Mouse (Mus musculus): ENCODE results near the gene Gse1.

Gene Gse1

DNA sequence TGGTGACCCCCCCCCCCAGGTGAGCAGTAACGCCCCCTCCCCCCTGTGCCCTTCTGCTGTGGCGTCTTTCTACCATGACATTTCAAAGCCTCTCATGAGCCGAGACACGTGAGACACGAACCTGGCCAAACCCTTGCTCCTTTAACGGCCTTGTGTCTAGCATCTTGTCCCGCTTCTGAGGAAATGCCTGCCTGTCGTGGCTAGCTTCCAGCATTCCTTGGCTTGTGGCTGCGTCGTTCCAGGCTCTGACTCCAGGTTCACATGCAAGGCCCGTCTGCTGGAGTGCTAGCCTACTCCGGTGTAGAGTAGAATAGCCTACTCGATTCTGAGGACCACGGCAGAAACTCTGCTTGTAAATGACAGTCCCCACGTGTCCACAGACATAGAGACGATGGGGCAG is 150.1 kb downstream of the Gse1 start:
- DNase-seq: peak; percentile 31

DNA sequence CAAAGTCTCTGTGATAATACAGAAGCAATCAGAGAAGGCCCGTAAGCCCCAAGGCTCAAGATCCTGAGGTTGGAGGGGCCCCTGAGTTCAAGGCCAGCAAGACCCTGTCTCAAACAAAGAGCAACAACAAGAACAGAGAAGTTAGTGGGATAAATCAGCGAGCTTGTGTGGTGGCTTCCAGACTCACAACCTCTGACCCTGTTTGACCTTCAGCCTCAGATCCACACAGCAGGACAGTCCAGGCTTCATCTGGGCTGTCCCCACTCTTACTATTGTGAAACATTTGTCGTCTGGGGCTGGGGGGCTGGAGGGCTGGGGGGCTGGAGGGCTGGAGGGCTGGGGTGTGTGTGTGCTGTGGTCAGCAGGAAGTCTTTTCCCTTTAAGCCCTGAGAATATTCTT is 150.8 kb downstream of the Gse1 start:
- no peak for DNase-seq

DNA sequence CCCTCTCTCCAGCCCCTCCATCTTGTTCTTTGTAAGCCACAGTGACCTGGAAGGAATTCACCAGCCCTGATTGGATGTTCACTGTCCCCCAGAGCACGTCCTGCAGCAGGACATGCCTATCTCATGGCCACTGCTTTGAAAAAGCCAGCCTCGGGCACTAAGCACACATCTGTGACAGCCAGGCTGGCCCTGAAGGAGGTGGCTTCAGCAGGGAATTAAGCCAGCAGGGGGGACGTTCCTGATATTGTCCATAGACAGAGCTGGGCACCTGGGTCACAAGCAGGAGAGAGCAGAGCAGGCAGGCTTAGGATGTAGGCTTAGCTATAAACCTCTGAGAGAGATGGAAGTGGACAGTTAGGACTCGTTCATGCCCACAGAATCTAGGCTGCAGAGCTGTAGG is 153.6 kb downstream of the Gse1 start:
- no peak for DNase-seq

DNA sequence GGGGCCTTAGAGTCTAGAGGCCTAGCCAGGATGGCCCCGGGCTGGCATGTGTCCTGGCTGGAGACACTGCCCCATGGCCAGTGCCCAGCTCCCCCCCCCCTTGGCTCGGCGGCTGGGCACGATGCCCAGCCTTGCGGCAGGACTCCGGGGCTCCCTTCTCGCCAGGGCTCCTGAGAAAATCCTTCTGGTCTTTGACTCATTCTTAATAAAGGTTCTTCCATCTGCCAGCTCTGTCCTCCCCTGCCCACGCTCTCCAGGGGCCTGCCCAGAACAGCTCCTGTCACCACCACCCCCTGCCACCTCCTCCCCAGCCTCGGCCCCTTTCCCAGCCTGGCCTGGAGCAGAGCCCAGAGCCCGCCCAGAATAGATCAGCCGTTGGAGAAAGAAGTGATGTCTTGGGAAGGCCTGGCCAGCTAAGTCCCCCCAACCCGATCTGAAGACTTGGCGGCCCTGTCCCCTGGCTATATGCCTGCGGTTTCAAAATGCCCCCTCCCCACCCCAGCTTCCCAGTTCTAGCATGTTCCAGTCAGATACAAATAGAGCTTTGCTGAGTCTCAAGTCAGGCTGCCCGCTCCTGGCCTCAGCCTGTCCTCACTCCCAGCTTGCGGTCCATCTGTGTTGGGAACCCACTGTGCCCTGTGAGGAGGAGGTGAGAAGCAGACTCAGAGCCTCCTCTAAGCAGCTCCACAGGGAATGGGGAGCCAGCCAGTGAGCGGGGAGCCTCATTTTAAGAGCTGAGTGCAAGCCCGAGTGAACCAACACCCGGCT is 154.4 kb downstream of the Gse1 start:
- DNase-seq: peak; percentile 95

DNA sequence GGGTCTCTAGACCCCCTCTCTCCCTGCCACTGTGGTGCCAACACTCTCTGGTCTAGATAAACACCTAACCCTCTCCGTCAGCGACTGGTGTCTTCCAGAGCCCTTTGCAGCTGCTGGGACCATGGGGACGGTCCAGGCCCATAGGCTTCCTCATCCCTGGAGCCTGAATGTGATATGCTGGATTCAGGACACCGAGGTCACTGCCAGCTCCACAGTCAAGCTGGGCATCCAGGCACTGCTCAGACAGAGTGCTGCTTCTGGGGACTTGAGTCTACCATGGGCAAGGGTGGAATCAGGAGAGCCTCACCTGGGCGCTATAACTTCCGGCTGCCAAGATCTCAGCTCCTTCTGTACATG is 154.9 kb downstream of the Gse1 start:
- no peak for DNase-seq

DNA sequence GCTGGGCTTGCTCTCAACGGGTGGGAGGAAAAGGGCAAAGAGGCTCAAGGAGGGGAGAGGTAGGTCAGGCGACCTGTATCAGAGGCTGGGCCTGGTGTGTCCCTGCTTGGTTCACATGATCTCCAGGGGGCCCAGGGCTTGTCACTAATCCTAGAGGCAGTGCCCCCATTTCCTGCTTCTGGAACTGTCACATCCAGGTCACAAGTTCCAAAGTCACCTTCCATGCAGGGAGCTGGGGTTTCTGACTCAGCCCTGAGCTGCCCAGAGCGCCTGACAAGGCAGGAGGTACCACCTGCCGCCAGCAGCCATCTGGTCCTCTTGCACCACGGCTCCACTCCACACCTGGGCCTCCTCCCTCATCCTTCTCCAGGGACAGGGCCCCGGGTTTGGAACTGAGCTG is 155.5 kb downstream of the Gse1 start:
- no peak for DNase-seq

DNA sequence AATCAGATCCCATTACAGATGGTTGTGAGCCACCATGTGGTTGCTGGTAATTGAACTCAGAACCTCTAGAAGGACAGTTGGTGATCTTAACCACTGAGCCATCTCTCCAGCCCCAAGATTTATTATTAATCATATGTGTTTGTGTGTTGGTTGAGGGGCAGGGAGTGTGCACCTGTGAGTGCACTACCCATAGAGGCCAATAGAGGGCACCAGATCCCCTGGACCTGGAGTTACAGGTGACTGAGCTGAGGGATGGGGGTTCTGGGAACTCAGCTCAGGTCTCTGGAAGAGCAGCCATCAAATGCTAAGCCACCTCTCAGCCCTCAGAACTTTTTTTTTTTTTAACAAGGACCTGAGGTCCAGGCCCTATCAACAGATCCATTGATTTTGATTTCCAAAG is 156.5 kb downstream of the Gse1 start:
- no peak for DNase-seq

DNA sequence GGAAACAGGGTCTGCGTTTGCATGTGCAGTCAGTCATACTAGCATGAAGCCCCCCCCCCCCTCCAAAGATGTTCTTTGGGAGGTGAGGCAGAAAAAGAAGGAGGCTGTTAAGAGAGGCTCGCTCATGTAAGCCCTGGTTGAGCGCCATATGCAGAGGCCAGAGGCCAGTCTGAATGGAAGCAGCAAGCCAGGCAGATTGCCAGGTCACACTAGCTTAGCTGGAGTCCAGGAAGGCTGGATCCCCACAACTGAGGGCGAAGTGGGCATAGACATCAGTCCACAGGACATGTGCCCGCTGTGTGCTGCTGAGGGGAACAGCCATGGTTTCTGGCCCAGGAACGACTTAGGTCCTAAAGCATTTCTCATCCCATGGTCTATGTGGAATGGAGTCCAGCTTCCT is 160.0 kb downstream of the Gse1 start:
- no peak for DNase-seq

DNA sequence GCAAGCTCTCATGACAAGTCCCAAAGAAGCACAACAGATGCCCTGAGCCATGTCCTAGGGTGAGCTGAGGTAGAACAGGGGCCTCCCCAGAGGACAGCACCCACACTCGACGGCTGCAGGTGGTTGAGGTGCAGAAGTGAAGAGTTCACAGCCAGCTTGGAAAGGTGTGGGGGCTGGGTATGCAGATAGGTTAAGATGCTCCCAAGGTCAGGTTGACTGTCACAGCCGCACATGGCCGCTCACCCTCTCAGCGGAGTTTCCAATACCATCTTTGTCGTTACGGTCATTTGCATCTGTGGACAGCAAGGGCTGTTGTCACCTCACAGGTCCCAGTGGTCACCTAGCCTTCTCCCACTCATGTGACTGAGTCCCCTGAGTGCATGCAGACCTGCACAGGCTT is 162.3 kb downstream of the Gse1 start:
- DNase-seq: no peak

DNA sequence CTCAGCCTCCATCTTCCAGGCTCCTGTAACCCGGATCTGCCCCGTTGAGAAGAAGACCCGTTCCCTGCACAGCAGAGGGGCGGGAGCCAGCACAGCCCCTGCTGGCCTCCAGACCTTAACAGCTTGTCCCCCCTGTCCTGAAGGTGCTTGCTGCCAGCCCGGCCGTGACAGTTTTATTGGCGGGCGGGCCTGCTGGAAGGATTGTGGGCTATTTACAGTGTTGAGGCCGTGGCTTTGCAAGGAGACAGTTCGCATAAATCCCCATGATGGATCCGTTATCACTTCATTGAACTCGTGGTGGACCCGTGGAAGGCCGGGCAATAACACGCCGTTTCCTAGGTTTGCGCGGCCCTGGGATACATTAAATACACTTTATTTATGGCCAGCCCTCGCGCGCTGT is 163.6 kb downstream of the Gse1 start:
- DNase-seq: no peak

DNA sequence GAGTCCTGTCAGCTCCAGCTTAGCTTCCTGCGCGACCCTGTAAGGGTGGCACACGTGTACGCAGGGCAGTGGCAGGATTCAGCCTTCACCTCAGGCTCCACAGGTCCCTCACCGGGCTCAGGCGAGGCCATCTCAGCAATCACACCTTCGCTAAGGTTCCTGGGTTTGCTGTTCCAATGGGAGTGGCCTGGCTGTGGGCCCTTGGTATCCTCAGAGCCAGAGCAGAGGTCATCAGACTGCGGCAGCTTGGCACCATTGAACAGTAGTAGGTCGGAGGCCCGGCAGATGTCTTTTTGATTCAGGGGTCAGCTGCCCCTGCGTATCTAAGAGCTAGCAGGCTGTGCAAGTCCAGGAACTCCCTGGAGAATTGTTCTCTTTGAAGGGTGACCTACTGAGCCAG is 164.8 kb downstream of the Gse1 start:
- DNase-seq: no peak

DNA sequence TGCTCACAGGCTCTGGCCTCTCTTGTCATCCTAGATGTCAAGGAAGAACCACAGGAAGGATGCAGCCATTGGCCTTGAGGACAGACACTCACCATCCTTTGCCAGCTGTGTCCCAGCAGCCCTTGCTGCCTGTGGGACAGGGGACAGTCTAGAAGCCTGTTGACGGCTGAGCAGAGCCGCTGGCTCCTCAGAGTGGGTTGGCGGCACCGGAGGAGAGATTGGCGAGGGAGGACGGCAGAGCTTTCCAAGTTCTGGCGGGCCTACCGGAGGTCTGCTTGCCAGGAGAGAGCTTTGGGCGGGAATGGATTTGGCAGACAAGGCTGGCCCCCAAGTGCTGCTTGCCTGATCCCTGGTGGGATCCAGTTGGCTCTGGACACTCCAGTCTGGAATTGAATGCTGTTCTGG is 165.6 kb downstream of the Gse1 start:
- peak; percentile 66 for DNase-seq

DNA sequence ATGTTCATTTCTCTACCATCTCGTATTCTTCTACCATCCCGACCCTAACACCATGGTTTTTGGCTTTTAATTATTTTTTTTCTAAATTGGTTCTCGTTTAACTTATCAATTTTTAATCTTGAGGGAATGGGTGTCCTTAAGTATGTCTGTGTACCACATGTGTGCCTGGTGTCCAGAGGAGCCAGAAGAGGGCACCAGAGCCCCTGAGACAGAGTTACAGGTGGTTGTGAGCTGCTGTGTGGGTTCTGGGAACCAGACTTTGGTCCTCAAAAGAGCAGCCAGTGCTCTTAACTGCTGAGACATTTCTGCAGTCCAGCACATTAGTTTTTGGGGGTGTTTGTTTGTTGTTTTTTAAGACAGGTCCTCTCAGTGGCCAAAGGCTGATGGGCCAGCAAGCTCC is 167.6 kb downstream of the Gse1 start:
- no peak for DNase-seq

DNA sequence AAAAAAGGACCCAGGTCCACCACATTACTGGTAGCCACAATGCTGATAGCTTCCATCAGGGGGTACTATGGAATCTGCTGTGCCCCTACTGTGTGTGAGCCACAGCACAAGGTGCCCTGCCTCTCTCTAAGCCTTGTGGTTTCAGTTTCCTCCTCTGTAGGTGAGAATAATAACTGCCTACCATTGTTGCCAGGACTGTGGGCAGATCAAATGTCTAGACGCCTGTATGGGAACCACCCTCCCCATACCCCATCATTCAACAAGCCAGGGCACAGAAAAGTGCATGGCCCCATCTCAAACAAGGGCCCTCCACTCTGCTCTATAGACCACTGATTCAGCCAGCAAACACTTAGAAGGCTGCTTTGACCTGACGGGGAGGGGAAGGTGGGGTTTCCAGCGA is 168.5 kb downstream of the Gse1 start:
- no peak for DNase-seq

DNA sequence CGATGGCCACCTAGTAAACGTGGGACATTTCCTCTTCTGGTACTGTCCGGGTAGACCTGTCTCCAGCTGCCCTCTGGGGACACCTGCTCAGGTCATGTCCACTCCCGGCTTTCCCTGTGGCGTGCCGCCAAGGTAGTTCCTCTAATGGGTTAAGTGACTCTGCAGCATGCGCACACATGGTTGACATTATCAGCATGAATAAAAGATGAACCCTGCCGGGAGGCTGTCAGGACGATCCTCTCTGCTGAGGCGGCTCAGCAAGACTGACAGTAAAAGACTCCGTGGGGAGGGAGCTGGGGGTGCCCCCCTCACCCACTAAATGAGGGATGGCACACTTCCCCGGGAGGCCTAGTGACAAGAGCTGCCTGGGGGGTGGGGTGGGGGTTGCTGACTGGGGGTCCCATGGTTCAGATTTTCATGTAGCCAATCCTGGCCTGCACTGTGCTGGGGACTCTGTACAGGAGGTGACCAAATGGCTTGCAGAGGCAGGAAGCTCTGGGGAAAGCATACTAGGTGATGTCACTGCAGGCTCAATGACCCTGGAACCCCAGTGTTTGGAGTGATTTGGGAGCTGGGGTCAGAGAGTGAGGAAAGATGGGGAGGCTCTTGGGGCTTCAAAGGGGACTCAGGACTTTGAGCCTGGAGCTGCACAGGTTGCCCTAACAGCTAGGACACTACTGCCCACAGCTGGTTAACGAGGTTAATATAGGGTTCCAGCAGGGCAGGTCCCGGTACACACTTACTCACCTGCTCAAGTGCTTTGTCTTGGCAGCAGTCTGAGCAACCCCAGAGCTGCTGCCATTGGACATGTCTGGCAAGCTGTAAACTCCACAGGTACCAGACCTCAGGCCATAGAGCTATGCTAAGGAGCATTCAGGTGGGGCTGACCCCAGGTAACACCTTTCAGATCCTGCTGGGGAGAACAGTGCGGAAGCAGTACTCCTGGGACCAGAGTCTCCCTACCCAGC is 169.5 kb downstream of the Gse1 start:
- no peak for DNase-seq

DNA sequence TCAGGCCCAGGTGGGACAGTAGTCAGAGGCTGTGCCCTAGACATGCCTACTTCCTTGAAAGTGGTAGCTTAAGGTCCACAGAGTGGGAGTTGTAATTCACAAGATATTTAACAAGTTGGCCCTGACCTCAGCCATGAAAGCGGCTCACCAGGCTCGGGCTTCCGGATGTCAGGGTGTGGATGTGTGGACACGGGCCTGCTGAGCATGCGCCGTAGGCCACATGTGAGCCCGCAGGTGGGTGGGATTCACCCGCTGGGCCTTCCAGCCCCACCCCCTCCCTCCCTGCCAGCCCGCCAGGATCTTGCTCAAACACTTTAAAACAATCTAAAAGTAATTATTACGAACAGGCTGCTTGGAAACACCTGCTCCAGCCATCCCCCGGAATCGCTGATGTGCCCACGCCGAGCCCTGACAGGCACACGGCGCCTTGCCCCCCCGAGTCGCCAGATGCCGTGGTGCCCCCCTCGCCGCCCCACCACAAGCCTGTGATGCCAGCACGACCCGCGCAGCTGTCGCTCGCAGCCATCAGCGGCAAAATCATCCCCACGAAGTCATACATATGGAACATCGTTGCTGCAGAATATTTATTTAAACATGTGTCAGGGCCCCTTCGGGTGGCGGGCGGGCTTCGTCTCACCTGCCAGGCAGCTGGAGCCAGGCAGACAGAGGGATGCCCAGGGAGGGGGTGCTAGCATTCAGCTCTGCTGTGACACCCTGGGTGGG is 171.1 kb downstream of the Gse1 start:
- peak; percentile 34 for DNase-seq

DNA sequence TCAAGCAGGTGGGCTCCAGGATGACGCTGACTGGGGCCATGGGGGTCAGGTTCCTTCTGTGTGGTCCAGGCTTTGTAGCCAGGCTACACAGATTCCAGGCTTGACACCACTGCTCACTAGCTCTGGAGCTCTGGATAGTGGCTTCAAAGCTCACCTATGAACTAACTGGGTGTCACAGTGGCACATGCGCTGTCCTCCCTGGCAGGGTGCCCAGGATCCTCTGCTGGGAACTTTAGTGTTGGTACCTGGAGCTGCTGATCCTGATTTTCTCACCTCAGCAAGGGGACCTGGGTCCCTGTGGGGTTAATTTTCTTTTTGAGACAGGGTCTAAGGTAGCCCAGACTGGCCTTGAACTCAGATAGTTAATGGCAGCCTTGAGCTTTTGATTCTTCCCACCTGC is 173.0 kb downstream of the Gse1 start:
- DNase-seq: no peak

DNA sequence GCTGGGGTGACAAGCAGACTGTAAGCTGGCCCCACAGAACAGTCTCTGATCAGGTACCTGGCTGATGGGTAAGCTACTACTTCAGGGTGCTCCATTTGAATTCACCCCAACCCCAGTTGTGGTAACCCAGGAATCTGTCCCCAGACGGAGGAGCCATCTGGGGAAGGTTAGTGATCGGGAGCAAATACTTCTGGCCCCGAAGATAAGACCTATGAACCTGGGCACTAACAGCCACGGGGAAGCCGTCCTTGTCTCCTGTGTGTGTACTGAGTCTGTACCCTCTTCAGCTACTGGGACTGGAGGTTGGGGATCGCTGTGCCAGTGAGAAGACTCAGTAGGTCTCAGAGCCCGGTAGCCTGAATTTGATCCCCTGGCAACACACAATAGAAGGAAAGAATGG is 173.5 kb downstream of the Gse1 start:
- no peak for DNase-seq

DNA sequence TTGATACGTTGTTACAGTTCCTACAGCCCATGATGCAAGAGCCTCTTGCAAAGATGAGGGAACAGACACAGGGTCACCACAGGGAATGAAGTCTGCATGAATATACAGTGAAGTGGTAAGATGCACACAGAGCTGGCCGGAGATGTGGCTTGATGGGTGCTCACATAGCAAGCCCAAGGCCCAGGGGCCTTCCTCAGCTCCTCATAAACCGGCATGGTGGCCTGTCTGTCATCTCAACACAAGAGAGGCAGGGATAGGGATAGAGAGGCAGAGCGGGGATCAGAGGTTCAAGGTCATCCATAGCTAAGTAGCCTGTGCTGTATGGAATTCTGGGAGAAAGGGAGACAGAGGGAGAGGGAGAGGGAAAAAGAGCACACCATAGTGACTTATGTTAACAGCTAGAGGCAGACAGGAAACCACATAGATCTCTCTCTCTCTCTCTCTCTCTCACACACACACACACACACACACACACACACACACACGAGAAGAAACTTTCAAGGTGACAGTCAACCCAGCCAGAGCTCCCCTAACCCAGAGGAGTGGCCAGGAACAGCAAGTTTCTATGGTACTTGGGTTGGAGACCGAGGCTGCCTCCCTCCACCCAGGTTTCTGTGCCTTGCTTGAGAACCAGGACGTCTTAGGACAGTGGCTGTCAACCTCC is 175.5 kb downstream of the Gse1 start:
- no peak for DNase-seq

DNA sequence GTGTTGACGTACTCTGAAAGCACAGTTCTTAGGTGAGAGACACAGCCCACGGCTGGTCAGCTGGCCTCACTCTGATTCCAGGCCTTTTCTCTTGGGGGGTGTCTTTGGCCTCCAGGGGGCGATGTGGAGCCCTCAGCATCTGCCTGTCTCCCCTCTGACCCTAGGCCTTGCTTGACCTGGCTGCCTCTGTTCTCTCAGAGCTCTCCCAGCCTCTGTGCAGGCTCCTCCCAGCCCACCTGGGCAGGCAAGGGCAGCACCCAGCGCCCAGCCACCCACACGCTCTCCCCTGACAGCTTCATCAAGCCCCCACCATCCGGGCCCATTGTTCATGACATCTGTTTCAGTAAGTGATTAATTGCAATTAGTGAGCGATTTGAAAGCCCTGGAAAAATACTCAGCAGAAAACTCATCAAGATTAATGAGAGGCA is 176.4 kb downstream of the Gse1 start:
- DNase-seq: no peak

DNA sequence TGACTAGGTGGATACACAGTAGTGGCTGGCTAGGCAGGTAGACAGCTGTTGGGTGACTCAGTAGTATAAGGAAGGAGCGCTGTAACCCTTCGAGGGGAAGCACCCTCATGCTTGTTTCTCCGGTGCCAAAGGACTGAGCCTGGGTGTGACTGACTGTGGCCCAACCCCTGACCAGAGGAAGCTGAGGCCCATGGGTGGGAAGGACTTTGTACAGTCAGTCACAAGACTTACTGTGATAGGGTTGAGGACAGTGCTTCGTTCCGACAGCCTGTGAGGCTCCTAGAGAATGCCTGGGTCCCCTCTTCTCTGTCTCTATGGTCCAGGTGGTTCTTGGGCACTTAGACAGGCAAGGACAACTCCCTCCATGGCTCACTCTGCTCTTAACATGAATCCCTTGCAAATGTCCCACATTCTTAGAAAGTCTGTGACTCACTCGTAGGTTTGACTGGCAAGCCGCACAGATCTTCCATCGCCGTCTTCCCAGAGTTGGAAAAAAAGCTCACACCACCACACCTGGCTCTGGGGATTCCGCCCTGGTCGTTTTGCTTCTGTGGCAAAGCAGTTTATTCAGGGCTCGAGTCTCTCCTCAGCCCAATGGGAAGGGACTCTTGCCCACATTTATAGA is 177.9 kb downstream of the Gse1 start:
- no peak for DNase-seq

DNA sequence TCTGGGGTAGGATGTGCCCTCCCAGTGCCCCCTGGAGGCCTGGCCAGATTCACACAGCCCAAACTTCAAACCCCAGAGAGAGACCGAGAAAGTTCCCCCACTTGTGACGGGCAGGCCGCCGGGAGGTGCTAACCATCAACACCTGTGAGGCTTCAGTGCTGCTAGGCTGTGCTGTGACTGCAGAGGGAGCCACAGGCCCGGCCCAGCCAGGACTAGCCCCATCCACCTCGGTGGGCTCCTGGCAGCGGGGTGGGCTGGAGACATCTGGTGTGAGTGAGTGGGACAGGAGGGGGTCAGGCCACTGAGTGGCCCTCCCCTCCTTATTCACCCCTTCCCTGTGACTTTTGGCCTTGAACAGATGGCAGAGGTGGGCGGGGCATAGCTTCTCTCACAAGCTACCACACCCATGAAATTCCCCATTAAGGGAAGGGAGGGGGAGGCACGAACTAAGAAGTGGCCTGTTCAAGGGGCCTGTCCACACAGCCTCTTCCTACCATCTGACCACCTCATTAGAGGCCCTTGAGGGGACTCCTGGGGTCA is 179.5 kb downstream of the Gse1 start:
- no peak for DNase-seq
